ENCODE assay signal across 7 mouse cellular contexts in genomic region chr12:52835291-52835742, GRCm38 (mm10).
DNase-seq lines count a peak whose midpoint lies in the region; ATAC-seq lines count a peak whose summit lies in the region.

No protein-coding gene starts in this region.

- peaks cover 43% of the 10 kb centered on the region for H3K4me1 ChIP-seq in forebrain, embryonic 12.5 days
- peaks cover 21% of the 10 kb centered on the region for H3K4me1 ChIP-seq in limb, embryonic 12.5 days (replicated peaks)

- peak overlapping the region; percentile 30 for H3K4me2 ChIP-seq in forebrain, embryonic 12.5 days
- 0 out of 2 replicates have a peak overlapping the region, but pooled peaks have one; percentile 19 for H3K4me2 ChIP-seq in limb, embryonic 12.5 days

- H3K9ac ChIP-seq in forebrain, embryonic 12.5 days: 0 out of 2 replicates have a peak overlapping the region, but pooled peaks have one; percentile 1
- H3K9ac ChIP-seq in limb, embryonic 12.5 days (replicated peaks): no peak overlapping the region

- H3K9me3 ChIP-seq in forebrain, embryonic 12.5 days: no peaks in the 10 kb centered on the region
- no peaks in the 10 kb centered on the region for H3K9me3 ChIP-seq in limb, embryonic 12.5 days

- H3K27ac ChIP-seq in forebrain, embryonic 12.5 days: peak overlapping the region; percentile 87
- peak overlapping the region; percentile 57; the same call in 1 of the 2 replicates for H3K27ac ChIP-seq in limb, embryonic 12.5 days

- WGBS in forebrain, embryonic 12.5 days: 5% methylated on average over 6 of the region's 6 CpGs
- WGBS in limb, embryonic 12.5 days: 37% methylated on average over 6 of the region's 6 CpGs

- H3K27me3 ChIP-seq in forebrain, embryonic 12.5 days: no peaks in the 10 kb centered on the region
- H3K27me3 ChIP-seq in limb, embryonic 12.5 days: no peaks in the 10 kb centered on the region

- peak; percentile 62 for ATAC-seq in forebrain, embryonic 12.5 days (ENCODE audit: low FRiP score)
- ATAC-seq in limb, embryonic 12.5 days (ENCODE audit: insufficient number of reproducible peaks, insufficient read depth, low FRiP score, low TSS enrichment, low read depth): peak; percentile 60

- no peak overlapping the region for H3K4me3 ChIP-seq in forebrain, embryonic 12.5 days (replicated peaks)
- no peak overlapping the region for H3K4me3 ChIP-seq in limb, embryonic 12.5 days (replicated peaks)

- DNase-seq in 3T3-L1 (ENCODE audit: low read depth, low spot score): peak; percentile 92
- DNase-seq in ES-CJ7 (ENCODE audit: low read depth, low spot score): peak; percentile 60
- no peak for DNase-seq in frontal cortex, postnatal 14 days (ENCODE audit: low spot score in 2 of 2)
- no peak for DNase-seq in gastrocnemius, adult 8-10 months (ENCODE audit: low spot score in 2 of 2)
- no peak for DNase-seq in kidney, adult 18-20 months

- no peaks in the 10 kb centered on the region for H3K36me3 ChIP-seq in forebrain, embryonic 12.5 days (replicated peaks)
- H3K36me3 ChIP-seq in limb, embryonic 12.5 days: no peaks in the 10 kb centered on the region

Comparison
In these comparisons a context has a peak if more than half of its experiments do, and no peak if none do; other contexts are left out.
1. DNase-seq: peak in 3T3-L1 (single experiment) and ES-CJ7 (single experiment); none in frontal cortex, postnatal 14 days (0 of 2), gastrocnemius, adult 8-10 months (0 of 2) and kidney, adult 18-20 months (single experiment).